Mouse (Mus musculus) adipose tissue, adult 10 weeks (tissue): ENCODE data around the gene Dnm1l. TPM values are rescaled to one million over a fixed set of nuclear protein-coding genes. Genes with fewer than 3 reads are reported as not detected.

Experiments
- polyA plus RNA-seq: library from polyadenylated mRNA; stranded (reverse); fragments of 350-450 nt; fragmentation: Illumina TruSeq; extraction: RNeasy Lipid Tissue Mini Kit (QIAGEN cat#74804); gene quantifications from one replicate; pipeline ENCODE4 v1.2.3, GENCODE M21; 2014; ENCODE audit warnings: low read depth, low replicate concordance

Dnm1l gene
- 62.7 TPM for polyA plus RNA-seq

GRCm38 (mm10) chr16:16358481-16359100, at the start of gene Dnm1l:
Gene Dnm1l (minus strand): TSS chr16:16358959.

GRCm38 (mm10) chr16:16302369-16303137, 56.2 kb downstream of the Dnm1l start, which contains the start of gene Yars2:
Gene Yars2 (plus strand): TSS chr16:16302965.

Other genes starting within 250 kb of the Dnm1l start
- gene Pkp2, start 145.6 kb downstream of the Dnm1l start, polyA plus RNA-seq = 36.4 TPM
- 11.7 TPM for gene Yars2, start 56.0 kb downstream of the Dnm1l start, polyA plus RNA-seq
- gene Fgd4, start 241.6 kb upstream of the Dnm1l start, polyA plus RNA-seq = 4.8 TPM